Mouse (Mus musculus): ENCODE results near the gene Hey2.

The Hey2 gene

GRCm38 (mm10) chr10:30842643-30843437 lies at the start of gene Hey2:
Gene Hey2 (minus strand): TSS chr10:30842801.
- peak; percentile 97 for DNase-seq

GRCm38 (mm10) chr10:30883085-30883760 lies 40.6 kb upstream of the Hey2 start:
- DNase-seq: no peak

- DNase-seq: no peak
Measured at GRCm38 (mm10) chr10:30881109-30881508, 38.5 kb upstream of the Hey2 start.

- DNase-seq: no peak
Measured at GRCm38 (mm10) chr10:30845101-30845825, 2.7 kb upstream of the Hey2 start.

- no peak for DNase-seq
Measured at GRCm38 (mm10) chr10:30844191-30845010, 1.8 kb upstream of the Hey2 start.

GRCm38 (mm10) chr10:30843438-30844190 lies 1.0 kb upstream of the Hey2 start:
- DNase-seq: no peak

GRCm38 (mm10) chr10:30842228-30842627 lies 373 bp downstream of the Hey2 start:
- DNase-seq: no peak

GRCm38 (mm10) chr10:30840824-30841223 lies 1.8 kb downstream of the Hey2 start:
- DNase-seq: no peak

- no peak for DNase-seq
Measured at GRCm38 (mm10) chr10:30838188-30838587, 4.4 kb downstream of the Hey2 start.

GRCm38 (mm10) chr10:30825049-30825448 lies 17.6 kb downstream of the Hey2 start:
- no peak for DNase-seq

- peak; percentile 84 for DNase-seq
Measured at GRCm38 (mm10) chr10:30810967-30811293, 31.7 kb downstream of the Hey2 start.

- DNase-seq: no peak
Measured at GRCm38 (mm10) chr10:30810247-30810966, 32.2 kb downstream of the Hey2 start.

- peak; percentile 13 for DNase-seq
Measured at GRCm38 (mm10) chr10:30803587-30804253, 38.9 kb downstream of the Hey2 start.

GRCm38 (mm10) chr10:30802681-30803586 lies 39.7 kb downstream of the Hey2 start, which contains the start of gene Ncoa7:
Gene Ncoa7 (minus strand): TSS chr10:30803326.
- peak; percentile 67 for DNase-seq

GRCm38 (mm10) chr10:30802033-30802432 lies 40.6 kb downstream of the Hey2 start:
- DNase-seq: no peak

GRCm38 (mm10) chr10:30799713-30800450 lies 42.7 kb downstream of the Hey2 start:
- no peak for DNase-seq

GRCm38 (mm10) chr10:30796469-30797261 lies 45.9 kb downstream of the Hey2 start:
- no peak for DNase-seq

- no peak for DNase-seq
Measured at GRCm38 (mm10) chr10:30791016-30791415, 51.6 kb downstream of the Hey2 start.
